Mouse (Mus musculus): ENCODE measurements around the gene Il10rb.

- TF ChIP-seq GATA2 (IDR thresholded peaks at IDR 0.05; ENCODE audit: borderline replicate concordance, low read depth, low read length) (no peak), CTCF (IDR thresholded peaks at IDR 0.05; ENCODE audit: low read depth, low read length) (no peak), POLR2AphosphoS5 (IDR thresholded peaks at IDR 0.05; ENCODE audit: insufficient replicate concordance, low read depth, low read length) (no peak), GATA1 (IDR thresholded peaks at IDR 0.05; ENCODE audit: borderline replicate concordance, low read length) (no peak)
Observed at GRCm38 (mm10) chr16:91384221-91384620, 21.7 kb upstream of the Il10rb start.

Measured in G1E (cell line).